Mouse (Mus musculus) adrenal gland, adult 8-10 months (tissue): Measurements from ENCODE around the gene Zfp612. TPM values are rescaled to one million over a fixed set of nuclear protein-coding genes. Genes with fewer than 3 reads are reported as not detected.
"Not testable (repeated sequence)": the region's sequence is repeated elsewhere in the genome, so short reads cannot be mapped to it uniquely, and the experiment has no call there.

Experiments used
- DNase-seq: peaks from one replicate; pipeline ENCODE4 v3.0.0; 2022
- total RNA-seq, 4 experiments: library from RNA; stranded (reverse); gene quantifications; 2 replicates each; pipeline ENCODE4 v1.2.4; 2022

Zfp612 gene
- 10 to 100 TPM in 3 of 4 experiments, 1 to 10 TPM in 1; 9.9 to 16.1 (median 12.8) TPM for total RNA-seq

DNA sequence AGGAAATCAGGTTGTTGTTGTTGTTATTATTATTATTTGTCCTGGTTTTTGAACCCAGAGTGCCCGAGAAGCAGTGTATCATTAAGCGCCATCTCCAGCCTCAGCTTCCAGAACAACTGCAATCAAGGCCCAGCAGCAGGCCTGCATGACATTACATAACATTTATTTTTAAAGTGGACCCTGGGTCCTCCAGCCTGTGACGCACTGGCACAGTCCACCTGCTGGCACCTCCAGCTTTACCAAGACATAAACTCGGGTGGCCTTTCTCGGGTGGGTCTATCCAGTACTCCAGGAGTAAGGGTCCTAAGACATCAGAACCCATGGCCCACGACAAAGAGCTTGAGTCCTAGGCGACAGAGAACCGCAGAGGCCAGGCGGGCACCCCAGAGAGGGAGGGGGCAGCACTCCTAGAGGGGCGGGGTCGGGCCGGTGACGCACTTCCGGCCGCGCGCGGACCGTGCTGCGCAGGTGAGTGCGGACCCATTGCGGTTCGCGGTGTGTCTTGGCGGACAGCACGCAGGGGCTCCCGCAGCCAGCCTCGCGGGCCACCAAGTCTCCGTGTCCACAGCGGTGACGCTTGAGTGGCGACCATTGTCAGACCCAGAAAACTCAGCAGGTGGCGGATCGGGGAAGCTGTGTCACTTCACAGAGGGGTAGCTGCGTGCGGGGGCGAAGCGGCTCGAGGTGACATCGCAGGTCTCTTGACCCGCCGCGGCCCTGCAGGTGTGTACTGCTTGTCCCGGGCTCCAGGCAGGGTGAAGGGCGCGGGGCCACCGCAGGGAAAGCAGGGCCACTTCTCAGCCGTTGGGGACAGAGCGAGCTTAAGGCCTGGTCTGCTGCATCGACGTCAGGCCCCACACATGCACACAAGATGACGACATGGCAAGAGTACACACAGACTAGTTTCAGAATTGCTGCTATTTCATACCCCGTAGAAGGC lies at the start of gene Zfp612:
TSS of gene Zfp612 (plus strand) at position 465 of the 940 bp plus-strand sequence.
- DNase-seq: peak; percentile 56

DNA sequence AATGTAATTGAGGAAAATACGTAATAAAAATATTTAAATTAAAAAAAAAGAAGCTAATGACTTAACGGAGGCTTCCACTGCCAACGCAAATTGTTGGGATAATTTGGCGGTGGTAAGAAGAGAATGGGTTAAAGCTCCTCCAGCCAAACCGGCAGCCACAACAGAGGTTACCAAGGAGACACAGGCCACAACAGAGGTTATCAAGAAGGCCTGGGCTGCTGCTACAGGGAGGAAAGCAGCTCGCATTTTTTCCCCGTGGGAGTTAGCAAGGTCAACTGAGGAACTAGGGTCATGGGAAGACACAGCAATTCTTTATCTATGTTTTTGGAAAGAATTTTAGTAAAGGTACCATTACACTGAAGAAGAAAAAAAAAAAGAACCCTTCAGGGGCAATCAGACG lies 45.8 kb upstream of the Zfp612 start:
- not testable (repeated sequence) for DNase-seq

DNA sequence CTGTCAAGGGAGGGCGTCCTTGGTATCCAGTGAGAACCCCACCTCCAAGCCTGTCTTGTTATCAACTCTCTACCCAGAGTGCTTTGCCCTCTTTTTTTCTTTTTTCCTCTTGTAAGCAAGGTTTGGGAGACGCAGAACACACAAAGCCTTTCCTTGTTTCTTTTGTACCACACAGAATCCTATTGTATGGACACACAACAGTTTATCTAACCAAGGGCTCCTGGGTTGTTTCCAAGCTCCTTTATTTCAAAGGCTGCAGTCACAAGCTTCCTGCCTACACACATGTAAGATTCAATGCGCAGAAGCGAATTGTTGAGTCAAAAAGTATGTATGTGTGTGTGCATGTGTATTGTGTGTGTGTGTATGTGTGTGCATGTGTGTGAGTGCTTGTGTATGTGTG lies 45.2 kb upstream of the Zfp612 start:
- no peak for DNase-seq

DNA sequence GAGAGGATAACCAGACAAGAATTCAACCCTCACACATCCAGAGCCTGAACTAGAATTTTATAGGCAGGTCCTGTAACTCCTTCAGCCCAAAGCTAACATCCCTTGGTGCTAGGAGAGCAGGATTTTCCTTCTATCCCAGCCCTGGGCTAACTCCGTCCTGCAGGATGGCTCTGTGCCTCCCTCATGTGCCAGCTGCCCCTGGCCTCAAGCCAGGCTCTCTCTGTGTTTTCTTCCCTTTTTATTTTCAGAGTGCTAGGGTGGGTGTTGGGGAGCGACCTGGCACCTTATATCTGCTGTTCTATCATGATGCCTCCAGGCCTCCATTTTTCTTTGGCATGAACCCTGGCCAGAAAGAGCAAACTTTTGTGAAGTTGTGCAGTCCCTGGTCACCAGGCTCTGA lies 43.4 kb upstream of the Zfp612 start:
- no peak for DNase-seq

DNA sequence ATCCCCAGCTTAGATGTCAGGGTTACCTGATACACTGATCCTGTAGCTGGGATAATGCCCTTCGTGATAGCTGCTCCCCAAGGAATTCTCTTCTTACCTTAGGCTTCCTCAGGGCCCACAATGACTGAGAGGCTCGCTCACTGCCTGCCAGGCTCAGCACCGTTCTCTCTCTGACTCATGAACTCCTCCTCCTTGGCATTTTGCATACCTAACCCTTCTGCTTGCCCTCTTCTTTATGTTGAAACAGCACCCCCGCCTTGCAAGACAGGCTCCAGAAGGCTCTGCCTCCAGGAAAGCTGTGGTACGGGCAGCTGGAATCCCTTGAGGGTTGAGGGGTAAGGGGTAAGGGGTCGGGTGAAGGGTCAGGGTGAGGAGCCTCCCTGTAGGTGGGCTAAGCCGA lies 40.3 kb upstream of the Zfp612 start:
- DNase-seq: no peak

DNA sequence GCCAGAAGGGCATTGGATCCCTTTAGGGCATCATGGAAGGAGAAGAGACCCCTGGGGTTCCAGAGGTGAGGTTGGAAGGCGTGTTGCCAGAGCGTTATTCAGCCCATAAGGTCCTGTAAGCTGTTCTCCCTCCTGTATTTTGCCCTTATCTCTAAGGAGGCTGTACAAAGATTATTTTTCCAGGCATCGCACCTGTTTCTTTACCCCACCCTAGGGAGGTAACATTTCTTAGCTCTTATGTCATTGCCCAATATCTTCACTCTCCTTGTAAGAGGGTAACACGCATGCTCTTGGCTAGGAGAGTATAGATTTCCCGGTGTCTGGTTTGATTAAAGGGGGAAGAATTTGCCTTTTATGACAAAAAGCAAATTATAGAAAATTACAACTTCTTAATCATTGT lies 39.9 kb upstream of the Zfp612 start, which contains the start of gene Chst4:
TSS of gene Chst4 (minus strand) at position 82 of the 400 bp plus-strand sequence.
- DNase-seq: no peak

DNA sequence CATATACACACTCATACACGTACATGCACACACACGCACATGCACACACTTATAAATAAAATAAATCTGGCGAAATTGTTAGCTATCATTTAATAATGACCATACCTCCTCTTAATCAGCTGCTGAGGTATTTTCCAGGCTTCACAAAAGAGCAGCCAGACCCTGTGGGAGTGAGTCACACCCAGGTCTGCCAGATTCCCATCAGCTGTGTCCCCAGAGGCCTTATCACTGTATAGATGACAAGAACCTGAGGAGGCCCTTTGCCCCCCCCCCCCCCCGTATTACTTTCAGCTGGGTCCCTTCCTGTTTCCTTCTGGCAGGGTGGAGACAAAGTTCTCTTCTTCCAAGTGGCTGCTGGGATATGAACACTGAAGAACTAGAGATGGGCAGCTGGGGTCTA lies 39.0 kb upstream of the Zfp612 start:
- DNase-seq: no peak

DNA sequence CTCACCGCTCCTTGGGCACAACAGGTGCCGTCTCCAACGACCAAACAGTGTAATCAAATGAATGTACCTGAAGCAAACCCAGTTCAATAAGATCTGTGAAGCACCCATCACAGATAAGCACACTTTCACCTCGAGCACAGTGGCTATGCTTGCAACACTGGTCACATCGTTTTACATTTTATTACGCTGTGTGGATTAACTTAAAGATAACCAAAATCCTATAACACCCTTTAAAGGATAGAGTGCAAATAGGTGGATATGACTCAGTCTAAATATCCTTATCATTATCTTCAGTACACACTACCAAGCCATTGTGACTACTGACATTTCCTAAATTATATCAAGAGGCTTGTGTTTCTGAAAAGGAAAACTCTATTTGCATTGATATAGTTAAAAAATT lies 28.3 kb upstream of the Zfp612 start:
- no peak for DNase-seq

DNA sequence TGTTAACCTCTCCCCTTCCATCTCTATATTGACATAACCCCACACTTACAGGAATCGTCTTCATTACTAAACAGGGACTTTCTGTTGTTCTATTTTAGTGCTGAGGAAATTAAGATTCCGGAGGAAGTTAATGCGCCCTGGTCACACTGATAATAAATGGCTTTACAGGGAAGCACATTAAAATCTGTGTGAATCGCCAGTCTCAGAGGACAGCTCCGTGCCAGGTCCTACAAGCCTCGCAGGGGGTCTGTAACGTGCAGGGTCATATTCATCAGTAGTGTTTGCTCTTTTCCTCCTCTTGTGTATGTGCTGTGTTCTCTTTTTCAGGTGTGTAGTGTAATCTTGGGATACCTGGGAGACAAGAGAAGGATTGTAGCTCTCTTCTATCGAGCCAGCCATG lies 21.3 kb upstream of the Zfp612 start:
- no peak for DNase-seq

DNA sequence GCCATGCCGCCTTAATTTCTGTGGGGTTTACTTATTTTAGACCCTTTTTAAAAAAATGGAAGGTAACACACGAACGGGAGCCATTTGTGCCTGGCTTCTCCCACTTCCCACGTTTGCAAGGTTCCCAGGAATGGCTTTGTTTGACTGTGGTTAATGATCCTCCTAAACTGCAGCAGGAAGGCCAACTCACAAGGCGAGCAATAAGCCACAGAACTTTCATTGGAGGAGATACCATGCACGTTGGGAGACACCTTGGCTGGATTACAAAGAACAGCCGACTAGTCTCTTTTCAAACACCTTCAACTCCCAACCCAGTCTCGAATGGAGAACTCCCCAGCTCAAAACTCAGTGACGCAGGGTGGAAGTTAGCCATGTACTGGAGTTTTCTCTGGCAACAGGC lies 15.4 kb upstream of the Zfp612 start:
- DNase-seq: no peak

DNA sequence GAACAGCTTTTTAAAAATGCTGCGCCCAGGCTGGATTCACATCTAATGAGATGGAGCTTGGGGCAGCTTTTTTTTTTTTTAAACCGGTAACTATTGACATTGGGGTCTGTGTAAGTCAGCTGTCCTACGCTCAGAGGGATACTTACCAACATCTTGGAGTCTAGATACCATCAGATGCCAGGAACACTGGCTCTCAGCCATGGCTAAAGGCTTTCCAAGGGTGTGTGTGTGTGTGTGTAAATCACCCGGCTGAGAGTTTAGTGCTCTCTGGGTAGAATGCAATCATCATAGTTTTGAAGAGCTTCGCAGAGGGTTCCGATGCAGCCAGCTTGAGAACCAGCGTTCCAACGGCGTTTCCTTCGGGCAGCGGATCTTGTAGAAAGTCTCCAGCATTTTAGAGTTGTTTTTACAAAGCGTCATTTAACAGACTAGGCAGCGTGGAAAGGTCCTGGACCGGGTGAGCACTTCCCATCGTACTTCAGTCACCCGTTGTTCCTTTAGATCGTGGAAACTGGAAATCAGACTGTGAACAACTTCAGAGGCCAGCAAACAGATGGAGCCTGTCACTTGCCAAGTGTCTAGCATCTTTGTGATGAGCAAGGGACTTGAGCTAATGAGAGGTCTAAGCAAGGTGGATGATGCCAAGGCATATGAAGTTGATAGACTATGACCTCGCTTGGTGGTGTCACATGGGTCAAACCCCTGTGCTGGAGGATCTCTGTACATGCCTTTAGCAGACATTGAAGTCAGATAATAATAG lies 14.8 kb upstream of the Zfp612 start:
- no peak for DNase-seq

DNA sequence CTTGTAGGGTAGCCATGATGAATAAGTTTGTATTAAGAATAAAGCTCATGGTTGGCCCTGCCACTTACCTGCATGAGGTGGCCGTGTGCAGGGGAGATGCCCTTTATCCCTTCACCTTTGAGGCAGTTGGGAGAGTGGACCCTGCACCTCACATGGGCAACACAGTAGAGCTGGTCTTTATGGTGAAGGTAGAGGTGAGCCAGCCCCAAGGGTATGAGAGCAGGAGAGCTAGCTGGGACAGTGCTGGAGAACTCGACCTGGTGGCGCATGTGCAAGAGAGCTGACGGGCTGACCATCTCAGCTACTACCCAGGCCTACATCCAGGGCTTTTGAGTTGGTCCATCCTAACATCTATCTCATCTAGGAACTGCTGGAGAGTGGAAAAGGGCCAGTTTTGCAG lies 13.9 kb upstream of the Zfp612 start:
- DNase-seq: no peak

DNA sequence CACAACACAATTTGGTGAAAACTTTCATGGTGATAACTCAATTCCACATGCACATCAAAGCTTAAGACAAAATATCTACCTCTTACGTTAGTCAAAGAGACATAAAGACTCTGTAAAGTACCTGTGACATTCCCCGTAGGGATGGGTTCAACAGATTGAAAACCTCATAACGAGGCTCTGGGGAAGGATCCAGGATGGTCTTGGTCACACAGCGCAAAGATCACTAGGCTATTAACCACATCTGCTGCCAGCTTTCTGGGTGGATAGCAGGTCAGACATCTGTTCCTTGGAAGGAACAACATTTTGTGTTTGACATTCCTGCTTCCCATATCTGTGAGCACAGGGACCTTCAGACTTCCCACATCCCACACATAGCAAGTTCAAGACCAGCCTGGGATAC lies 9.8 kb upstream of the Zfp612 start:
- DNase-seq: no peak

DNA sequence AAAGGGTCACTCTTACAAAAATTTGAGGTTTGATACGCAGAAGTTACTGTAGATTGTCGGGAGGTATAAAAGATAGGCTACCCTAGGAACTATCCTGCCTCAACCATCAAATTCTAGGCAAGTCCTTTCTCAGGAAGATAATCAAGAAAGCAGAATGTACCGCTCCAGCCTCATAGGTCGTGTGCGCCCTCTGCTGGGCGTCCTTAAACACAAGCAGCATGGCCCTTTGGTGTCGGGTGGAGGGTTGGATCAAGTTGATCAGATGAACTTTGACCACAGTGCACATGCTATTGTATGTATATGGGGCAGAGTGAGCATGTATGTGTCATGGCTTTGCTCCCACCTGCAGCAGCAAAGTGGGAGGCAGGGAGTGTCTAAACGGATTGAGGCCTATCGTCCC lies 7.9 kb upstream of the Zfp612 start:
- DNase-seq: peak; percentile 21

DNA sequence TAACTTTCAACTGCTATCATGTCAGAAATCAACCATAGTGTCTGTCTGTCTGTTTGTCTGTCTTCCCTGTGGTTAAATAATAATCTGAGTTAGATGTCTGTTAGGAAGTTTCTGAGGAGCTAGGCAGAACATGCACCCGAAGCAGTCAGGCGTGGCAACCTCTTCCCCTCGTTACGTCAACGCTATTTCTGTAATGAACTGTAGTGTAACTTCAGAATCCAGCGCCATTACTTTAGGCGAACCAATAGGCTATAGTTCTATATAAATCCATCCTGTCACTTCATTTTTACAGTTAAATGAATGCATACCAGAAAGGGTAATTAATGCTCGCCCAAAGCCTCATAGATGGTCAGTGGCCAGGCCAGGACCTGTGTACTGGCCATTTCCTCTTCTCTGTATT lies 5.0 kb upstream of the Zfp612 start:
- no peak for DNase-seq

DNA sequence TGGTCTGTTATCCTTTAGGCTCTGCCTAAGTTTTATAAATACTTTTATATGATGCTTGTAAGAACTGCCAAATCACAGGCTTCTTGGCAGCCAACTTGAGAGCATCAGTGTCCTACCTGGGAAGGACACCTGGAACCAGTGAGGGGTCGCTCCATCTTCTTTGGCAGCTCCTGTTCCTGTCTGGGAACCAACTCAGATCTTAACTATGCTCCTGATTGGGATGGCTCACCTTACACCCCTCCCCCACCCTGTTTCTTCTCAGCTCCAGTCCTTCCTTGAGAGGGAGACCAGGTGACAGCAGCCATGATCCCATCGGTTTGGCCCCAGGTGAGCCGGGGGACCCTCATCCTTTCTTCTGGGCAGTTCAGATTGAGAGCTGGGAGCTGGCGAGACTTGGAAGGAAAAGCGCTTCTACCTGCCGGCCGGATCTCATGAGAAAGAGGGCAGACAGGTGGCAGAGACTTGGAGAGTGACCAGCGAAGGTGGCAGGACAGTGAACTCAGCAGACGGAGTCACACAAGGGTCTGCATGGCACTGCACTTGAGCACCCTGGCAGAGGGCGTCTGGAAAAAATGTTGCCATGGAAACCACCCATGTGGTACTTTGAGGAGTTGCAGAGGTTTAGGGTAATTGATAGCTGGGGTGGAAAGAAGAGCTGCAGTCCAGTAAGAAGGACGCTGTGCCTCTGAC lies 3.0 kb downstream of the Zfp612 start:
- no peak for DNase-seq

DNA sequence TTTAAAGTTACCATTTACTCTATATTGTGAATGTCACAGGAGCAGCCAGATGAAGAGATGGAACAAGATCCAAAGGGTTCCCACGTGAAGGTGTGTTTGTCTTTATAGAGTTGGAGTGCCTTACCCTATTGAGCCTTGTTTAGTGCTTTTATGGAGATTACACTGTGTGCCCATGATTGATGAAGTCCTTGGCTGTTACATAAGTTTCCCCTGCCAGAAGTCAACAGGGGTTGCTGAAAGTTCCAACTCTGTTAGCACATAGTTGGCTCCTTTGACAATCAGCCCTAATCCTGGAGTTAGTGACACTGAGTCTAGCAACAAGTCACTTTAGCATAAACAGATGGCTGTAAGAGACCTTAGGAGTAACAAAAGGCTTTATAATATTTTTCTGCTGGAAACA lies 12.3 kb downstream of the Zfp612 start:
- no peak for DNase-seq

DNA sequence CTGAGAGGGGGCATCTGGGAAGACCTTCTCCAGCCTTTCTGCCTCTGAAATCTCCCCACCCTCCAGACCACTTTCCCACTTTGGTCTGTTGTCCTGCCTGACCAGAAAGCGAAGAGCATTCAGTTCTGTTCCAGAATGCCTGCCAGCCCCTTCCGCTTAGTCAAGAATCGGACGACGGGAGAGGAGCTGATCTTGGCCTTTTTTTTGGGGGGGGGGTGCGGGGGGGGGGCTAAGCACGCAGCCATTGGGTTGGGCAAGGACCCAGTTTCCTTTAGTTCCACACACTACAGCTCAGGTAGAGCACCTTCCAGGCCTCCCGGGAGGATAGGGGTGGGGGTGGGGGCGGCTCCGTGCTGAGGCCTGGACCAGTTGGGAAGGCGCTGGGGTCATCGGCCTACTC lies 21.4 kb downstream of the Zfp612 start, which contains the start of gene Gm21964:
TSS of gene Gm21964 (plus strand) at position 301 of the 400 bp plus-strand sequence.
- no peak for DNase-seq

DNA sequence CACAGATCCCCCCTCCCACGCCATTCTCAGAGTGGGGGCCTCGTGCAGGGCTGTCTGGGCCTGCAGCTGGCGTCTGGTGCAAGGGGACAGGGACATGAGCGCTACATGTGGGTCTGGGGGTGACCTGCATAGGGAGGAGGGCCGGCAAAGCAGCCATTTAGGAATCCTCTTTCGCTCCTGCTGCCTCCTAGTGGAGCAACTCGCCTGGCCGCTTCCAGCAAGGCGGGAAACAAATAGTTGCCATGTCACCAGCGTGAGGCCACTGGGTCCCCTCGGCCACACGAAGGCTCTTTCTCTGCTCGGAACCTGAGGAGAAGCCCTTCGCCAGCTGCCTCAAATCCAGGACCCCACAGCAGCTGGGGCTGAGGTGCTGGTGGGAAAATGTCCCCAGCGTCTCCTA lies 22.1 kb downstream of the Zfp612 start:
- no peak for DNase-seq

DNA sequence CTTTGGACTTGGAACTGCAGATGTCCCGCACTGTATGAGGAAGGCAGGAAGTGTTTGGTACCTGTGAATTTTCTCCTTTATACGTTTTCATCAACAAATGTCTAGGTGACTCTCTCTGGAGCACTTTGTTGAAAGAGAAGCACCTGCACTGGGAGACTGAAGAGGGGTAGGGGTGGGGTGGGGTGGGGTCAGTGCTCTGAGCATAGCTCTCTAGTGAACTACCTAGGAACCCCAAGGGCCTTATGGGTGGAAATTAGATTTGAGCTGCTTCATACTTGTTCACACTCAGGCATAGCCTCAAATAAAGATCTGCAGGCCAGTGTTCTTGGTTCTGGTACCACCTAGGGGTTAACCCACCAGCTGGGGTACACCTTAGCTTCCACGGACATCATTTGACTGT lies 23.1 kb downstream of the Zfp612 start, which contains the start of gene Gm17720:
TSS of gene Gm17720 (minus strand) at position 101 of the 400 bp plus-strand sequence.
- no peak for DNase-seq

DNA sequence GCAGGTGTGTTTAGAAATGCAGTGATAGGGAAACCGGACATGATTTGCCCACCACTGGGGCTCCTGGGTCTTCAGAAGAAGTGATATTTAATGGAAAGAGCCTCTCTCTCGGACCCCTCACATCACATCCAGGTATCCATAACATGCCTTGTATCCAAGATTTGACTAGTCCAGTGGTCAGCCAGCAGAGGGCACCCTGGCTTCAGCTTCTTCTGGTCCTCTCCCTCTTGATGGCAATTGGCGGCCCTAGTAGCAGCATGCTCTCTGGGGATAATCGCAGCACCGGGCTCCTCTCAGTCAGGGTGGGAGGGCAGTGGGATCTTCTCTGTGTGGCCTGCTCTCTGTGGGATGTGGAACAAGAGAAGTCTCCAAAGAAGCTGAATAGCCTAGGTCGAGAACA lies 40.2 kb downstream of the Zfp612 start:
- no peak for DNase-seq

DNA sequence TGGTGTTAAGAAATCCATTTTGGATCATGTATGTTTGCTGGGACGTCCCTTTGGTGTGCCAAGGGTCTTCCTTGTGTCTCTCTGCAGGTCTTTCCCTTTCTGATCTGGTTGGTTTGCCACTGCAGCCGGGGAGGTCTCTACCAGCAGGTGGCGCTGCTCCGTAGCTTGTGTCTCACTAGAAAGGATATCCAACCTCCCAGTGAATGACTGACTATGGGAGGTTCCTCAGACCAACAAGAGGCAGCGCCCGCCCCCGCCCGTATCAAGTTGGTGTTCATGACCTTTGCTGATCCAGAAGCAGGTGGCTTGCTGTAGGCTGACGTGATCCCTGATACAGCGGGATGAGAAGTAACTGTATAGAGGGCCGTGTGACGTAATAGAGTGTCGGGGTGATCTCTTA lies 51.0 kb downstream of the Zfp612 start:
- peak; percentile 23 for DNase-seq

DNA sequence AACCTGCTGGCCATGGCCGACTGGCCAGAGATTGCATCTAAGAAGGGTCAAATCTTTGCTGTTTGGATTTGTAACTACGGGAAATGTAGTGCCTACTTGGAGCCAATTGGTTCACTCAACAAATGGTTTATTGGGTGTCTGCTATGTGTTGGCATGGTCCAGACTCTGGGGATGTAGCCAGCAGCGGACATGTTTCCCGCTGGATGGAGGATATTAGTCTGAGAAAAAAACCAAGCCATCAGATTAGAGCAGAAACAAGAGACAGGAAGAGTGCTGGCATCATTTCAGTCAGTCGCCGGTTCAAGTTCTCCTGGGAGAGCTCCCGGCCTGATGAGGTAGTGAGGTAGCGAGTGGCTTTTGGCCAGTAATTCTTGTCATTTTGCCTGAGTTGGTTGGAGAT lies 54.7 kb downstream of the Zfp612 start:
- no peak for DNase-seq
